Mouse (Mus musculus): ENCODE measurements around the gene Gm2a. TPM values are rescaled to one million over a fixed set of nuclear protein-coding genes. Genes with fewer than 3 reads are reported as not detected.
A peak's percentile ranks its signal among the peaks of the same experiment; 100 is the strongest.
"Not testable (repeated sequence)": the region's sequence is repeated elsewhere in the genome, so short reads cannot be mapped to it uniquely, and the experiment has no call there.

The Gm2a gene
- polyA plus RNA-seq, 1 experiment from 2014 or later, result 26.5 TPM

DNA sequence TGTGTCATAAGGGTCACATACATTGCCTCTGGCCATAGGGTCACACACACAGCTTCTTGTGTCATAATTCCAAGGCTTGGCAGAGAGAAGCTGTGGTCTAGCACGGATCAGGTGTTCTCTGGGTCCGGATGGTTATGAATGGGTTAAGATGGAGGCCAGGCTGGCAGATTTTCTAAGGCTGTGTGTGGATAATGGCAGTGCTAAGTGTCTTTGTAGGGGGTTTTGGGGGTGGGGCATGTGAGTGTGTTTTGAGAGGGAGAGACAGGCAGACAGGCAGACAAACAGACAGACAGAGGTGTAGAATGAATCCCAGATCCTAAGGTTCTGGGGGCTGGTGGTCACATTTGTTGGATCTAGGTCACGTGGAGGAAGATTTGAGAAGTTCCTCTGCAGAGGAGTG is 4.1 kb downstream of the Gm2a start:
- no peak overlapping the region for H3K27ac ChIP-seq (ENCODE audit: low read length)

DNA sequence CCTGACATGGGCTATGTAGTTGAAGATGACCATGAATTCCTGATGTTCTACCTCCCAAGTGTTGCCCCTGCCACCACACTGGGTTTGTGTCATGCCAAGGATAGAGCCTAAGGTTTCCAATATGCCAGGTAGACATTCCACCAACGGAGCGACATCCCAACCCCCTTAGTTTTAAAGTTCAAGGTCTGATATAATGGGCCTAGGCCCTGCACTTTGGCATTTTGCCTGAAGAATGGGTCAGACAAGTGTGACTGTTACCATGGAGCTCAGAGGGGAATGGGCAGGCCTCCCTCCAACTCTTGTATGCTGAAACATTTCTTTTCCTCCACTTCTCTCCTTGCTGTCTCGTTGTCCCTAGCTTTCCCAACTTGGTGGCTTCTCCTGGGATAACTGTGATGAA is 5.3 kb downstream of the Gm2a start:
- ATAC-seq (ENCODE audit: insufficient read depth, low FRiP score), result no peak
- WGBS, result 76% methylated on average over 3 of the region's 3 CpGs

More for the DNA sequence above, 4.1 kb downstream of the Gm2a start:
- H3K9me3 ChIP-seq (replicated peaks; ENCODE audit: control insufficient read depth, low read length), result no peaks in the 10 kb centered on the region
- H3K9ac ChIP-seq (ENCODE audit: low read length), result no peak overlapping the region
- H3K4me2 ChIP-seq (ENCODE audit: low read depth, low read length), result no peak overlapping the region
- H3K36me3 ChIP-seq (ENCODE audit: control insufficient read depth, insufficient read depth, low read length), result no peaks in the 10 kb centered on the region
- WGBS, result 84% methylated on average over 3 of the region's 3 CpGs
- H3K4me1 ChIP-seq (ENCODE audit: control insufficient read depth, insufficient read depth, low read length), result peaks cover 3% of the 10 kb centered on the region; the same call in 1 of the 2 replicates
- no peak for ATAC-seq (ENCODE audit: insufficient read depth, low FRiP score)
- no peak overlapping the region for H3K4me3 ChIP-seq (replicated peaks; ENCODE audit: low read length)
- H3K27me3 ChIP-seq (ENCODE audit: control insufficient read depth, insufficient read depth, low read length), result no peaks in the 10 kb centered on the region

DNA sequence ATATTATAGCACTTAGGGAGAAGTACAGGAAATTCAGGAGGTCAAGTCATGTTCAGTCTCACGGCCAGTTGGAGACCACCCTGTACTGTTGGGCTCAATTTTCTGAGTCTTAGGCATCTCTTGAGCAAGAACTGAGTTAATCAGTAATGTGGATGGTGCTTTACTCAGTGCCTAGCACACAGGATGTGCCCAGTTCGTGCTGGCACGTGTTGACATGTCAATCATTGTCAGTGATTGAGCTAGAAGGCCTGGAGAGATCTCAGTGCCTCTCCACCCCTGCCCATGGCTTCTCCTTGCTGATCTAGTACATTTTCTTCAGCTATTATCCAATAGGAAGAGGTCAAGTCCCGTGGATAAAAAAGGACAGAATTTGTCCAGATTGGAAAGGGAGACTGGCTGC is 7.5 kb downstream of the Gm2a start:
- Histone ChIP-seq H3K27me3 (ENCODE audit: control insufficient read depth, insufficient read depth, low read length) (no peaks in the 10 kb centered on the region), H3K4me1 (ENCODE audit: control insufficient read depth, insufficient read depth, low read length) (peaks cover 1% of the 10 kb centered on the region; the same call in 1 of the 2 replicates), H3K36me3 (ENCODE audit: control insufficient read depth, insufficient read depth, low read length) (no peaks in the 10 kb centered on the region), H3K4me3 (replicated peaks; ENCODE audit: low read length) (no peak overlapping the region), H3K4me2 (ENCODE audit: low read depth, low read length) (no peak overlapping the region), H3K27ac (ENCODE audit: low read length) (no peak overlapping the region), H3K9me3 (replicated peaks; ENCODE audit: control insufficient read depth, low read length) (no peaks in the 10 kb centered on the region), H3K9ac (ENCODE audit: low read length) (no peak overlapping the region)
- ATAC-seq (ENCODE audit: insufficient read depth, low FRiP score), result no peak
- WGBS, result 77% methylated on average over 4 of the region's 4 CpGs

More for the DNA sequence above, 5.3 kb downstream of the Gm2a start:
- no peaks in the 10 kb centered on the region for H3K9me3 ChIP-seq (replicated peaks; ENCODE audit: control insufficient read depth, low read length)
- H3K4me1 ChIP-seq (ENCODE audit: control insufficient read depth, insufficient read depth, low read length), result no peaks in the 10 kb centered on the region
- H3K27me3 ChIP-seq (ENCODE audit: control insufficient read depth, insufficient read depth, low read length), result no peaks in the 10 kb centered on the region
- no peak overlapping the region for H3K4me3 ChIP-seq (replicated peaks; ENCODE audit: low read length)
- no peak overlapping the region for H3K9ac ChIP-seq (ENCODE audit: low read length)
- no peak overlapping the region for H3K4me2 ChIP-seq (ENCODE audit: low read depth, low read length)
- no peaks in the 10 kb centered on the region for H3K36me3 ChIP-seq (ENCODE audit: control insufficient read depth, insufficient read depth, low read length)
- no peak overlapping the region for H3K27ac ChIP-seq (ENCODE audit: low read length)

DNA sequence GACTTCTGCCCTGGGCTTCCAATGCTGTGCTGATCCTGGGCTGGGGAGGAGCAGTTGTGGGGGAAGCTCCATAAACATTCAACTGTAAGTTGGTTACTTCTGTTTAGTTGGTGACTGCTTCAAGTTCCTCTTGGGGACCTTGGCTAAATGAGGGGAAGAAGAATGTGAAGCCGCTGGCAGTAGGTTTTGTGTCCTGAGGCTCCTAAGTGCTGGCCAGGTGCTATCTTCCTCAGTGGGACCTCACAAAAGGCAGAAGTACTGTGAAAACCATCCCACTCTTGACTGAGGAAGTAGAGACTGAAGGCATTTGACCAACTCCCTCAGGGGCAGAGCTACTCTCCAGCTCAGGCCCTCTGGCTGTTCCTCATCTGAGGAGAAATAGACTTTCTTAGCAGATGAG is 8.7 kb downstream of the Gm2a start:
- ATAC-seq (ENCODE audit: insufficient read depth, low FRiP score), result no peak
- Histone ChIP-seq H3K4me2 (ENCODE audit: low read depth, low read length) (no peak overlapping the region), H3K9me3 (replicated peaks; ENCODE audit: control insufficient read depth, low read length) (no peaks in the 10 kb centered on the region), H3K27me3 (ENCODE audit: control insufficient read depth, insufficient read depth, low read length) (no peaks in the 10 kb centered on the region), H3K4me3 (replicated peaks; ENCODE audit: low read length) (no peak overlapping the region), H3K36me3 (ENCODE audit: control insufficient read depth, insufficient read depth, low read length) (no peaks in the 10 kb centered on the region), H3K4me1 (ENCODE audit: control insufficient read depth, insufficient read depth, low read length) (peaks cover 7% of the 10 kb centered on the region; the same call in 1 of the 2 replicates), H3K9ac (ENCODE audit: low read length) (no peak overlapping the region), H3K27ac (ENCODE audit: low read length) (no peak overlapping the region)
- 100% methylated on average over 1 of the region's 1 CpGs for WGBS

DNA sequence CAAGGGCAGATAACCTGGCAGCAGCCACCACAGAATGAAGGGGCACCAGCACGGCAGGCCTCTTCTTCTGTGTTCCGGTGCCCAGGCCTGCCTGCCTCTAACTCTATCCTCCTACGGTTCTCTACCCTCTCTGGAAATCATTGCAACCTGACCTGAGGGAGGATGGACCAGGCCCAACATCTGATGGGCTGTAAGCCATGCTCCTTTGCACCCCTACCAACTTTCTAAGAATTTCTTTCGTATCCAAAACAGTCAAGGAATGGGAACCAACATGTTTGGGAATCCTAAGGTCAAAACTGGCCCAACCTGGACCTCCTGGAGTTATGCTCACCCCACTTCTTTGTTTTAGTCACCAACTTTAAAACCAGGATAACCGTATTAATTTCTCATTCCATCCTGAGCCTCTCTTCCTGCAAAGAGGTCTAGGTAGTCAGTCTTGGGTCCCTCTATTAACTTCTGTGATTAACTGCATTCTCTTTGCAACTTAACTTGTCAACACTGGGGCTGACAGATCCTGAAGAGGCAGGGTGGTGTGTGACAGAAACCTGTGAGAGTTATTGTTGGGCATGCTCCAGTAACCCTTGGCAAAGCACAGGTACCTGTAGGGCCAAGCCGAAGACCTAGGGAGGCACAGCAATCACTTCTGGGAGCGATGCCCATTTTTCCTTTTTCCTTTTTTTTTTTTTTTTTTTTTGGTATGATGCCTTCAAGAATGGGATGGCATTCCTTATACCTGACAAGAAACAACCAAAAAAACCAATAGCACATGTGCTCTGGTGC is 11.8 kb downstream of the Gm2a start:
- WGBS, result 86% methylated on average over 7 of the region's 7 CpGs
- Histone ChIP-seq H3K27me3 (ENCODE audit: control insufficient read depth, insufficient read depth, low read length) (no peaks in the 10 kb centered on the region), H3K27ac (ENCODE audit: low read length) (no peak overlapping the region), H3K4me1 (ENCODE audit: control insufficient read depth, insufficient read depth, low read length) (peaks cover 7% of the 10 kb centered on the region; the same call in 1 of the 2 replicates), H3K9ac (ENCODE audit: low read length) (no peak overlapping the region), H3K4me2 (ENCODE audit: low read depth, low read length) (no peak overlapping the region), H3K4me3 (replicated peaks; ENCODE audit: low read length) (no peak overlapping the region), H3K9me3 (replicated peaks; ENCODE audit: control insufficient read depth, low read length) (no peaks in the 10 kb centered on the region), H3K36me3 (ENCODE audit: control insufficient read depth, insufficient read depth, low read length) (no peaks in the 10 kb centered on the region)
- ATAC-seq (ENCODE audit: insufficient read depth, low FRiP score), result no peak

DNA sequence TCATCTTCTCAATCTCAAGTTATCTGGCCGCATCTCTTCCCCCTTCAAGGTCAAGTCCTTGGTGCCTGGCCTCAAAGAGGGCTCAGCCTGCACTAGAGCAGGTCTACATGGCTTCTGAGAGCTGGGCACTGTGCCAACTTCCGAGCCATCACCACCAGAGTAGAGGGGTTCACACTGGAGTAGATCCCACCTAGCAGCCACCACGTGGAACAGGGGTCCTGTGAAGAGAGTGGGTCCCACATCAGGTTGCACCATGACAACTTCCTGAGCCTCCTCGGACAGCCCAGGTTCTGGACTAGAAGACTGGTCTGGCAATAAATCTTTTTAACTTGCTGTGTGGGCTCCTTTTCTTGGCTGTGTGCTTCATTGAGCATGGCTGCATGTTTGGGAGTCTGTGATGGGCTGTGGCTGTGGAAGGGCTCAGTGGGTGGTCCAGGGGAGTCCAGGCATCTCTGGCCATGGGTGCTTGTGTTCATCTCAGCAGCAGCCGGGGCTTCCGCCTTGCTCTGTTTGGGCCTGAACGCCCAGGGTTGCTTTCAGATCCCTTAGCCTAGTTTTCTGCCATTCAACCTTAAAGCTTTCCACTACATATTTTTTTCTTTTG is 12.8 kb downstream of the Gm2a start:
- Histone ChIP-seq H3K36me3 (ENCODE audit: control insufficient read depth, insufficient read depth, low read length) (no peaks in the 10 kb centered on the region), H3K9me3 (replicated peaks; ENCODE audit: control insufficient read depth, low read length) (no peaks in the 10 kb centered on the region; the same call in 1 of the 2 replicates), H3K9ac (ENCODE audit: low read length) (no peak overlapping the region), H3K27me3 (ENCODE audit: control insufficient read depth, insufficient read depth, low read length) (no peaks in the 10 kb centered on the region), H3K4me3 (replicated peaks; ENCODE audit: low read length) (no peak overlapping the region), H3K4me1 (ENCODE audit: control insufficient read depth, insufficient read depth, low read length) (peaks cover 7% of the 10 kb centered on the region; the same call in 1 of the 2 replicates), H3K4me2 (ENCODE audit: low read depth, low read length) (no peak overlapping the region), H3K27ac (ENCODE audit: low read length) (no peak overlapping the region)
- WGBS, result 57% methylated on average over 7 of the region's 7 CpGs
- ATAC-seq (ENCODE audit: insufficient read depth, low FRiP score), result no peak

DNA sequence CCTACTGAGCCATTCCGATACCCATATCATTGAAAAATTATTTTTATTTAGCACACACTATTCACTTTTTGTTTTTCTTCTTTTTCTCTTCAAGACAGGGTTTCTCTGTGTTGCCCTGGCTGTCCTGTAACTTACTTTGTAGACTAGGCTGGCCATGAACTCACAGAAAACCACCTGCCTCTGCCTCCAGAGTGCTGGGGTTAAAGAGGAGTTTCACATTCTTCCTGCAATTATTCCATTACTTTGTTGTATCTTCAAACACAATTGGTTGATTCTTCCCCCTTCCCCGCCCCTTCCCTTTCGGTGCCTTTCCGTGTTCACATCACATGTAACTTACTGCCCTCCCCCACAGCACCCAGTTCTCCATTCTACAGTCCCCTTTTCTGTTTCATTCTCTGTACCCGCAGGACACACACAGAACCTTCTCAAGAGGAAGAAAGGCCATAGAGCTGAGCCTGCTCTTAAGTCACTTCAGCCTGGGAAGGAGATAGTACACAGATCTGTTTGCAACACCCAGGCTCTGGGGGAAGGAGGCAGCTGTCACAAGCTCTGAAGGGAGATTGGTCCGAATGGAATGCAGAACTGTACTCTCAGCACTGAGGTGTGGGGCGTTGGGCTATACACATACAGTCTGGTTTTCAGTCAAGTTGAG is 15.4 kb downstream of the Gm2a start:
- Histone ChIP-seq H3K4me1 (ENCODE audit: control insufficient read depth, insufficient read depth, low read length) (peaks cover 7% of the 10 kb centered on the region; the same call in 1 of the 2 replicates), H3K27ac (ENCODE audit: low read length) (no peak overlapping the region), H3K9ac (ENCODE audit: low read length) (no peak overlapping the region), H3K4me2 (ENCODE audit: low read depth, low read length) (no peak overlapping the region), H3K27me3 (ENCODE audit: control insufficient read depth, insufficient read depth, low read length) (no peaks in the 10 kb centered on the region), H3K36me3 (ENCODE audit: control insufficient read depth, insufficient read depth, low read length) (no peaks in the 10 kb centered on the region), H3K9me3 (replicated peaks; ENCODE audit: control insufficient read depth, low read length) (no peaks in the 10 kb centered on the region; the same call in 1 of the 2 replicates), H3K4me3 (replicated peaks; ENCODE audit: low read length) (no peak overlapping the region)
- WGBS, result 48% methylated on average over 7 of the region's 7 CpGs
- ATAC-seq (ENCODE audit: insufficient read depth, low FRiP score), result peak; percentile 44; the same call in 1 of the 2 replicates

DNA sequence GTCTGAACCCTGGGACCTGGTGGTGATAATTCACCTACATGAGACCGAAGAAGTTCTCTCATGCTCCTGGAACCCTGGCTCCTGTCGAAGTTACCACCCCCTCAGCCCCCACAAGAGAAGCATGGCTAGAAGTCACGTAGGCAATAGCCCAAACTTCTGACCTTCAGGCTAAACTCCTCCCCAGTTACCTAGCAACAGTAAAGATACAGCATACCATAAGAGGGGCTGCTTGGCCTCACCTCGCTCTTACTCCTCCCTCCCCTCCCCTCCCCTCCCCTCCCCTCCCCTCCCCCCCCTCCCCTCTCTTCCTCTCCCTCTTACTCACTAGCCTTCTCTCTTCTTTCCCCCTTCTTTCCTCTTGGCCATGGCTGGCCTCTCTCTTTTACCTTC is 15.9 kb downstream of the Gm2a start:
- WGBS, result 19% methylated on average over 4 of the region's 4 CpGs
- H3K27ac ChIP-seq (ENCODE audit: low read length); H3K4me2 ChIP-seq (ENCODE audit: low read depth, low read length); H3K36me3 ChIP-seq (ENCODE audit: control insufficient read depth, insufficient read depth, low read length); ATAC-seq (ENCODE audit: insufficient read depth, low FRiP score); H3K27me3 ChIP-seq (ENCODE audit: control insufficient read depth, insufficient read depth, low read length); H3K4me1 ChIP-seq (ENCODE audit: control insufficient read depth, insufficient read depth, low read length); H3K9ac ChIP-seq (ENCODE audit: low read length); H3K4me3 ChIP-seq (replicated peaks; ENCODE audit: low read length); H3K9me3 ChIP-seq (replicated peaks; ENCODE audit: control insufficient read depth, low read length): not testable (repeated sequence)

DNA sequence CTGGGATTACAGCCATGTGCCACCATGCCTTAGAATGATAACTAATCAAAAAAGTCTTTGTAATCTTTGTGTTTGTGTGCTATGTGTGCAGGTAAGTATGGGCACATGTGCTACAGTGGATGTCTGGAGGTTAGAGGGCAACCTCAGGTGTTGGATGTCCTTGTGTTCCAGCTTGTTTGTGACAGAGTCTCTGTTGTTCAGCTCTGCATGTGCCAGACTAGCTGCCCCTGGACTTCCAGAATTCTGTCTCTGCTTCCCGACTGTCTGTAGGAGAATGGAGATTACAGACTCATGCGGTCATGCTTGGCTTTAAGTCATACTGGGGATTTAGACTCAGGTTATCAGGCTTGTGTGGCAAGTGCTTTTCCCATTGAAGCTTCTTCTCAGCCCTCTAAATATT is 16.4 kb downstream of the Gm2a start:
- ATAC-seq (ENCODE audit: insufficient read depth, low FRiP score), result no peak
- no peaks in the 10 kb centered on the region for H3K36me3 ChIP-seq (ENCODE audit: control insufficient read depth, insufficient read depth, low read length)
- no peak overlapping the region for H3K9ac ChIP-seq (ENCODE audit: low read length)
- no peak overlapping the region; the same call in 1 of the 2 replicates for H3K27ac ChIP-seq (ENCODE audit: low read length)
- no peak overlapping the region for H3K4me3 ChIP-seq (replicated peaks; ENCODE audit: low read length)
- H3K9me3 ChIP-seq (replicated peaks; ENCODE audit: control insufficient read depth, low read length), result no peaks in the 10 kb centered on the region; the same call in 1 of the 2 replicates
- WGBS, result 79% methylated on average over 2 of the region's 2 CpGs
- no peaks in the 10 kb centered on the region for H3K27me3 ChIP-seq (ENCODE audit: control insufficient read depth, insufficient read depth, low read length)
- H3K4me2 ChIP-seq (ENCODE audit: low read depth, low read length), result no peak overlapping the region
- peaks cover 7% of the 10 kb centered on the region; the same call in 1 of the 2 replicates for H3K4me1 ChIP-seq (ENCODE audit: control insufficient read depth, insufficient read depth, low read length)
